Mouse (Mus musculus): Measurements from ENCODE around the gene Kirrel3.

The Kirrel3 gene

GRCm38 (mm10) chr9:35055528-35056330 lies 570.0 kb downstream of the Kirrel3 start:
- DNase-seq (ENCODE audit: low spot score in 2 of 2): peak in 1 of 2 experiments; percentile 1

- no peak for DNase-seq (ENCODE audit: low spot score in 2 of 2)
Observed at GRCm38 (mm10) chr9:35056611-35057010, 570.9 kb downstream of the Kirrel3 start.

- DNase-seq (ENCODE audit: low spot score in 2 of 2): no peak
Observed at GRCm38 (mm10) chr9:35057631-35058030, 571.9 kb downstream of the Kirrel3 start.

- DNase-seq (ENCODE audit: low spot score in 2 of 2): no peak
Observed at GRCm38 (mm10) chr9:35058186-35058585, 572.5 kb downstream of the Kirrel3 start.

GRCm38 (mm10) chr9:35058596-35059354 lies 573.1 kb downstream of the Kirrel3 start:
- peak in 1 of 2 experiments; percentile 0 for DNase-seq (ENCODE audit: low spot score in 2 of 2)

- DNase-seq (ENCODE audit: low spot score in 2 of 2): peak in 1 of 2 experiments; percentile 1
Observed at GRCm38 (mm10) chr9:35059881-35060280, 574.2 kb downstream of the Kirrel3 start.

- DNase-seq (ENCODE audit: low spot score in 2 of 2): peak in 1 of 2 experiments; percentile 10
Observed at GRCm38 (mm10) chr9:35061446-35061845, 575.8 kb downstream of the Kirrel3 start.
